Mouse (Mus musculus) midbrain, embryonic 13.5 days (tissue): Measurements from ENCODE around the gene Scgb2b11. TPM values are rescaled to one million over a fixed set of nuclear protein-coding genes. Genes with fewer than 3 reads are reported as not detected.
"Not testable (repeated sequence)": the region's sequence is repeated elsewhere in the genome, so short reads cannot be mapped to it uniquely, and the experiment has no call there.

Experiments
- ATAC-seq: fragments of 200-750 bp; cut with Nextera tagmentation; 2 replicates; pipeline ENCODE4 v1.8.0; 2017; ENCODE audit warnings: mild to moderate bottlenecking, moderate TSS enrichment, moderate library complexity
- H3K27ac ChIP-seq: fragments of 300-500 bp; sonication (generic); 2 replicates; pipeline ENCODE4 v1.5.1; 2015; ENCODE audit warnings: inconsistent platforms, mild to moderate bottlenecking, moderate library complexity
- H3K27me3 ChIP-seq: fragments of 300-500 bp; sonication (generic); 2 replicates; pipeline ENCODE4 v1.6.1; 2015; ENCODE audit warnings: mild to moderate bottlenecking, inconsistent platforms
- H3K36me3 ChIP-seq: fragments of 300-500 bp; sonication (generic); 2 replicates; pipeline ENCODE4 v1.6.1; 2015; ENCODE audit warnings: mild to moderate bottlenecking, inconsistent platforms
- H3K4me1 ChIP-seq: fragments of 300-500 bp; sonication (generic); replicated peaks from 2 replicates; pipeline ENCODE4 v1.6.1; 2015; ENCODE audit warnings: inconsistent platforms
- H3K4me2 ChIP-seq: fragments of 300-500 bp; sonication (generic); replicated peaks from 2 replicates; pipeline ENCODE4 v1.6.1; 2015; ENCODE audit warnings: moderate library complexity, mild to moderate bottlenecking, inconsistent platforms
- H3K4me3 ChIP-seq: fragments of 300-500 bp; sonication (generic); replicated peaks from 2 replicates; pipeline ENCODE4 v1.5.1; 2015; ENCODE audit warnings: mild to moderate bottlenecking, inconsistent platforms
- H3K9ac ChIP-seq: fragments of 300-500 bp; sonication (generic); replicated peaks from 2 replicates; pipeline ENCODE4 v1.6.1; 2015; ENCODE audit warnings: mild to moderate bottlenecking, inconsistent platforms
- H3K9me3 ChIP-seq: fragments of 300-500 bp; sonication (generic); 2 replicates; pipeline ENCODE4 v1.6.1; 2016; ENCODE audit warnings: mild to moderate bottlenecking, inconsistent platforms
- WGBS: fragments of 180-500 bp; shearing (Covaris S2); methylation state at CpG from one replicate; pipeline ENCODE4 v1.1.7; 2015; 5-methylcytosine and 5-hydroxymethylcytosine counted together
- polyA plus RNA-seq: library from polyadenylated mRNA; unstranded; fragments of >200 nt; fragmentation: Nextera tagmentation; extraction: Ambion mirVana; gene quantifications from 2 replicates; pipeline ENCODE4 v1.2.1, GENCODE M21; 2015

Scgb2b11 gene
- not detected in 2 replicates for polyA plus RNA-seq

DNA sequence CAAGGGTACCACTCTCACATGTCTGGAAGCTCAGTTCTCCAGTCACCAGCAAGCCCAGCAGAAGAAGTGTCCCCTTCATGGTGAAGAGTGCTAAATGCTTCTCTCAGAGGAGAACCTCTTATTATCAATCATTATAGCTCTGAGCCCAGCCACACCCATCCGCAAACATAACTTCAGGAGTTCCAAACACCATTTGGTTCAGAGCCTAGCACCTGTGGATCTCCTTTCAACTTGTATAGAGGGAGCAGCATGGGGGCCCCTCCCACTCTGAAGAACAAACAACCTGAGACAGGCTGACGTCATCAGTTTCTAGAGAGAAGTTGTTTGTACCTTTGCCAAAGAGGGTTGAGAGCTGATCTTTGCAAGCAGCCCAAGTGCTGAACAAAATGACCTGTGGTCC is at the start of gene Scgb2b11:
TSS of gene Scgb2b11 (minus strand) at position 101 of the 400 bp plus-strand sequence.
- not testable (repeated sequence) for H3K4me3 ChIP-seq, H3K9ac ChIP-seq, H3K4me1 ChIP-seq, H3K27me3 ChIP-seq, H3K4me2 ChIP-seq, ATAC-seq, H3K27ac ChIP-seq, H3K36me3 ChIP-seq, H3K9me3 ChIP-seq
- WGBS: 89% methylated on average over 2 of the region's 2 CpGs

DNA sequence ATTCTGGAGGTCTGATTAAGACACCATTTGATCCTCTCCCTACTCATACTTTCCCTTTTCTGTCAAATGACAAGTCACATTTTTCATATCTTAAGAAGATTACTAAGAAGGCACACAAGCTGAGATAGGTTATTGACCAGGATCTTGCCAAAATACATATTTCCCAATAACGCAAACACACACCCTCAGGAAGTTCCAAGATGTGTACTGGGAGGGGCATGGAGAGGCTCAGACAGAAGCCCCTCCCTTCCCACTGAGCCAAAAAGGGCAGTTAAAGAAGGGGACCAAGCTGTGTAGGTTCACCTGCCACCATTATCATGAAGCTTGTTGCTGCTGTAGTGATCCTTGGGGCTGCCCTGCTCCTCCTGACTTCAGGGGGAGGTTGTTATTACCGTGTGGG is 11.6 kb upstream of the Scgb2b11 start, which contains the start of gene Scgb1b11:
TSS of gene Scgb1b11 (plus strand) at position 301 of the 400 bp plus-strand sequence.
- no CpG with 5 or more reads among the region's 2 CpGs for WGBS
- not testable (repeated sequence) for H3K9me3 ChIP-seq, H3K27me3 ChIP-seq, H3K4me3 ChIP-seq, H3K4me2 ChIP-seq, H3K27ac ChIP-seq, ATAC-seq, H3K9ac ChIP-seq, H3K4me1 ChIP-seq, H3K36me3 ChIP-seq

Other genes with a start within 250 kb of the Scgb2b11 start
- not detected in 2 replicates for gene Scgb1b10, start 110.3 kb downstream of the Scgb2b11 start, polyA plus RNA-seq
- gene Scgb1b11, start 11.7 kb upstream of the Scgb2b11 start, polyA plus RNA-seq: not detected in 2 replicates
- gene Scgb2b12, start 116.1 kb upstream of the Scgb2b11 start, polyA plus RNA-seq: not detected in 2 replicates
- gene Scgb1b12, start 123.0 kb upstream of the Scgb2b11 start, polyA plus RNA-seq: not detected in 2 replicates
- not detected in 2 replicates for gene Scgb1b29, start 230.4 kb upstream of the Scgb2b11 start, polyA plus RNA-seq